Mouse (Mus musculus) neutrophil, adult 65 days (primary cell): ENCODE results near the gene Sgsm1. TPM values are rescaled to one million over a fixed set of nuclear protein-coding genes. Genes with fewer than 3 reads are reported as not detected.

Experiments
- total RNA-seq: library from RNA; stranded (reverse); gene quantifications from 2 replicates; pipeline ENCODE4 v1.2.4, GENCODE M21; 2023

Gene Sgsm1
- total RNA-seq = not detected in 2 replicates

DNA sequence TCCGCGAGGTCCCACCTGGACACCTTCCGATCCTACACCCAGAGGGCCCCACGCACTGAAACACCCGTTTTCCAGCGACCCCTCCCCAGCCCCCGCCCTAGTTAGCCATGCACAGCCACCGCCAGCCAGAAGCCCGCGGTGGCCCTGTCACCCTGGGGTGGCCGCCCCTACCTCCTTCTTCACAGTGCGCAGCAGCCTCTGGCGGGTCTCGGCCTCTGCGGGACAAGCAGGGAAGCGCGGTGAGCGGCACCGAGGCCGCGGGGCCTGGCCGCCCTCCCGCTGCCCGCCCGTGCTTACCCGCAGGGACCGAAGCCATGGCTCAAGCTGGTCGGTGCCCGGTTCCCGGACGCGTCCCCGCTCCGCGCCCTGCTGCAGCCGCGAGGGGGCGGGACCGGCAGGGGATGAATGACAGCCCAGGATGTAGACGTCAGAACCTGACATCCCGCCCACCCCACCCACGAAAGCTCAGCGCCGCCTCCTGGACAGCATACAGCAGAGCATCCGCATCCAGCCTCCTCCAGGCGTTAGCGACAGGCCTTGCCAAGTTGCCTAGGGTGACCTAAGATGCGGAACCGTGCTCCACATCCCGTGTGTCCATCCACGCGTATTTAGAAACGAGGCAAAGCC is at the start of gene Sgsm1:
Sgsm1 (minus strand) TSS at position 410 of the 627 bp plus-strand sequence.

GRCm38 (mm10) chr5:113357186-113357585 is 46.6 kb upstream of the Sgsm1 start, which contains the start of gene Aym1:
Aym1 (plus strand) TSS chr5:113357294.

GRCm38 (mm10) chr5:113226632-113227102 is 83.9 kb downstream of the Sgsm1 start, which contains the start of gene Tmem211:
Tmem211 (plus strand) TSS chr5:113226909.

GRCm38 (mm10) chr5:113221147-113221865 is 89.3 kb downstream of the Sgsm1 start, which contains the start of gene 2900026A02Rik:
2900026A02Rik (minus strand) TSS chr5:113221236.

Other genes starting within 250 kb of the Sgsm1 start
- not detected in 2 replicates for gene Crybb2, start 240.7 kb downstream of the Sgsm1 start, total RNA-seq
- not detected in 2 replicates for gene Crybb3, start 229.2 kb downstream of the Sgsm1 start, total RNA-seq
- gene 2900026A02Rik, start 89.5 kb downstream of the Sgsm1 start, total RNA-seq = 0.16 and 0.50 TPM in 2 replicates
- not detected in 2 replicates for gene Tmem211, start 83.9 kb downstream of the Sgsm1 start, total RNA-seq
- gene Aym1, start 46.5 kb upstream of the Sgsm1 start, total RNA-seq = not detected in 2 replicates
- not detected in 2 replicates for gene Wscd2, start 179.5 kb upstream of the Sgsm1 start, total RNA-seq